Mouse (Mus musculus) midbrain, embryonic 10.5 days (tissue): ENCODE measurements around the gene Fam129a. TPM values are rescaled to one million over a fixed set of nuclear protein-coding genes. Genes with fewer than 3 reads are reported as not detected.

Experiments
- DNase-seq: peaks from one replicate; pipeline ENCODE4 v3.0.0-alpha.2; 2017; ENCODE audit warnings: low spot score
- H3K27ac ChIP-seq: fragments of 300-500 bp; sonication (generic); replicated peaks from 2 replicates; pipeline ENCODE4 v1.5.1; 2016; ENCODE audit warnings: mild to moderate bottlenecking
- H3K27me3 ChIP-seq: fragments of 300-500 bp; sonication (generic); 2 replicates; pipeline ENCODE4 v1.6.1; 2016; ENCODE audit warnings: low read depth, mild to moderate bottlenecking; ENCODE audit not compliant: poor library complexity, severe bottlenecking
- H3K36me3 ChIP-seq: fragments of 300-500 bp; sonication (generic); 2 replicates; pipeline ENCODE4 v1.6.1; 2016; ENCODE audit warnings: mild to moderate bottlenecking, moderate library complexity
- H3K4me1 ChIP-seq: fragments of 300-500 bp; sonication (generic); 2 replicates; pipeline ENCODE4 v1.6.1; 2016
- H3K4me3 ChIP-seq: fragments of 300-500 bp; sonication (generic); 2 replicates; pipeline ENCODE4 v1.5.1; 2016; ENCODE audit warnings: mild to moderate bottlenecking, moderate library complexity
- H3K9me3 ChIP-seq: fragments of 300-500 bp; sonication (generic); replicated peaks from 2 replicates; pipeline ENCODE4 v1.6.1; 2016; ENCODE audit warnings: mild to moderate bottlenecking
- WGBS: fragments of 180-500 bp; shearing (Covaris S2); methylation state at CpG from one replicate; pipeline ENCODE4 v1.1.7; 2016; 5-methylcytosine and 5-hydroxymethylcytosine counted together
- polyA plus RNA-seq: library from polyadenylated mRNA; unstranded; fragments of >200 nt; fragmentation: Nextera tagmentation; extraction: Ambion mirVana; gene quantifications from 2 replicates; pipeline ENCODE4 v1.2.1, GENCODE M21; 2016

Fam129a gene
- polyA plus RNA-seq: 0.31 and 0.42 TPM in 2 replicates

- H3K27ac ChIP-seq: peak within 1 kb of the TSS; percentile 64; the same call in 1 of the 2 replicates
- H3K4me3 ChIP-seq: peak within 1 kb of the TSS; percentile 53
- peaks cover 46% of the 10 kb centered on the region for H3K27me3 ChIP-seq
- peak; percentile 50 for DNase-seq
- WGBS: 3% methylated on average over 46 of the region's 46 CpGs
- H3K36me3 ChIP-seq: no peaks in the 10 kb centered on the region
- H3K4me1 ChIP-seq: peaks cover 11% of the 10 kb centered on the region
- no peaks in the 10 kb centered on the region for H3K9me3 ChIP-seq
Measured at GRCm38 (mm10) chr1:151570981-151571837, at the start of gene Fam129a. Gene Fam129a (plus strand): TSS chr1:151571186.

- Histone ChIP-seq H3K27ac (no peak overlapping the region), H3K4me1 (no peaks in the 10 kb centered on the region), H3K9me3 (0 out of 2 replicates have a peak, but pooled peaks cover 4% of the 10 kb centered on the region), H3K27me3 (no peaks in the 10 kb centered on the region), H3K4me3 (no peak overlapping the region), H3K36me3 (no peaks in the 10 kb centered on the region)
- WGBS: 71% methylated on average over 3 of the region's 3 CpGs
- no peak for DNase-seq
Measured at GRCm38 (mm10) chr1:151526701-151527100, 44.3 kb upstream of the Fam129a start.

DNA sequence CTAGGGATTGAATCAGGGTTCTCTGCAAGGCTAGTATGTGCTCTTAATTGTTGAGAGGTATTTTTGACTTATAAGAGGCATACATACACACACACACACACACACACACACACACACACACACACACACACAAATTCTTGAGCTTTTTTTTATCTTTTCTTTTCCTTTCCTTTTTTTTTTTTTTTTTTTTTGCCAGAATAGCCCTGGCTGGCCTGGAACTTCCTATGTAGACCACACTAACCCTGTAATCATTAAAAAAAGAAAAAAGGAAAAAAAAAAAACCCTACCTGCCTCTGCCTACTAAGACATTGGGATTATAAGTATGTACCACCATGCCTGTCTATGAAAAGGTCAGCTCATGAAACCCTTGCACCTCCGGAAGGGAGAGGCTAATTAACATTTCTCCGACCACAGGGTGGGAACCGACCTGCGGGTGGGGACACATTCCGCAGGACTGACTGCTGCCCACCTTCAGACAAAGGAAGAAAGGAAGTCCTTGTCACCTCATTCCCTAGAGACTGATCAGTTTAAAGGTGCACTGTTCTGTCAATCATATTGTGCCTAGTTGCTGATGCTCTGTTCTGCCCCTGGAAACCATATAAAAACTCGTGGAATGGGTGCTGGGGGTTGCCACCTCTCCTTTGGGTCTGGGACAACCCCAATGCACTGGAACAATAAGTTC lies 27.0 kb upstream of the Fam129a start:
- WGBS: 75% methylated on average over 6 of the region's 6 CpGs
- H3K36me3 ChIP-seq: no peaks in the 10 kb centered on the region
- no peaks in the 10 kb centered on the region for H3K9me3 ChIP-seq
- no peaks in the 10 kb centered on the region for H3K27me3 ChIP-seq
- no peak for DNase-seq
- no peak overlapping the region for H3K27ac ChIP-seq
- no peaks in the 10 kb centered on the region for H3K4me1 ChIP-seq
- no peak overlapping the region for H3K4me3 ChIP-seq

DNA sequence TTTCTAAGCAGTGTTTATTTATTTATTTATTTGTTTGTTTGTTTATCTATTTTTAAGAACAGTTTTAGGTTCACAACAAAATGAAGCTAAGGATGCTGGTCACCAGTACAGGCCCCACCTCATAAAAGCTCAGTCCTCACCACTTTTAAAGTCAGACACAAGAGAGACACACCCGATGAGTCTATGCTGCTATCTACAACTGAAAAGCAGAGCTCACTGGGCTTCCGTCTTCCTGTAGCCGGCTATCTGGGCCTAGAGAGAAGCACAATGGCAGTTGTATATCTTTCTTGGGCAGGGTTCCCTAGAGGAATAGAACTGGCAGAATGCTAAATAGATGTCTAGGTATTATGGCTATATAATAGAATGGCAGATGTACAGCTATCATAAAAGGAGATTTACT lies 26.4 kb upstream of the Fam129a start:
- Histone ChIP-seq H3K36me3 (no peaks in the 10 kb centered on the region), H3K9me3 (no peaks in the 10 kb centered on the region), H3K4me1 (no peaks in the 10 kb centered on the region), H3K27me3 (no peaks in the 10 kb centered on the region), H3K4me3 (no peak overlapping the region), H3K27ac (no peak overlapping the region)
- DNase-seq: no peak
- WGBS: 93% methylated on average over 3 of the region's 3 CpGs

DNA sequence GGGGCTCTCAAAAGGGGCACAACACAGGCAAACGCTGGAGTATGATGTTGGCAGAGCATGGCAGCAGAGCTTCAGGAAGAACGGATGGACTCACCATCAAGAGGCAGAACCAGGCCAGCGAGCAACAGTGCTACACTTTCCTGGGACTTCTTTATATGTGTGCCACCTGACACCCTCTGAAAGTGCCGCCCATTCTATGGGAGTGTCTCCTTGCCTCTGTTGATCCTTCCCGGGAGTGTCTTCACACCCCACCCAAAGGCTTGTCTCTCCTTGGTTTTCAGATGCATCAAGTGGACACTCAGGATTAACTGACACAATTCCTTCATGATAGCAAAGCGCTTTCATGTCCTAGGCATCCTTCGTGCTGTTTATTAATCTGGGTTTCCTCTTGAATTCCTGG lies 25.4 kb upstream of the Fam129a start:
- Histone ChIP-seq H3K27me3 (no peaks in the 10 kb centered on the region), H3K9me3 (no peaks in the 10 kb centered on the region), H3K36me3 (no peaks in the 10 kb centered on the region), H3K4me3 (no peak overlapping the region), H3K27ac (no peak overlapping the region), H3K4me1 (no peaks in the 10 kb centered on the region)
- WGBS: 84% methylated on average over 7 of the region's 7 CpGs
- no peak for DNase-seq

- Histone ChIP-seq H3K27me3 (no peaks in the 10 kb centered on the region), H3K4me3 (no peak overlapping the region), H3K4me1 (peaks cover 10% of the 10 kb centered on the region), H3K9me3 (no peaks in the 10 kb centered on the region), H3K36me3 (no peaks in the 10 kb centered on the region), H3K27ac (no peak overlapping the region)
- DNase-seq: no peak
- WGBS: 87% methylated on average over 8 of the region's 8 CpGs
Measured at GRCm38 (mm10) chr1:151548896-151549610, 21.9 kb upstream of the Fam129a start.

- H3K4me1 ChIP-seq: peaks cover 10% of the 10 kb centered on the region
- 77% methylated on average over 7 of the region's 7 CpGs for WGBS
- no peaks in the 10 kb centered on the region for H3K9me3 ChIP-seq
- no peaks in the 10 kb centered on the region for H3K27me3 ChIP-seq
- H3K4me3 ChIP-seq: no peak overlapping the region
- no peak overlapping the region for H3K27ac ChIP-seq
- no peak for DNase-seq
- no peaks in the 10 kb centered on the region for H3K36me3 ChIP-seq
Measured at GRCm38 (mm10) chr1:151549794-151550193, 21.2 kb upstream of the Fam129a start.

- Histone ChIP-seq H3K27me3 (no peaks in the 10 kb centered on the region), H3K9me3 (no peaks in the 10 kb centered on the region), H3K4me3 (no peak overlapping the region), H3K27ac (no peak overlapping the region), H3K36me3 (no peaks in the 10 kb centered on the region), H3K4me1 (peaks cover 10% of the 10 kb centered on the region)
- no peak for DNase-seq
- whole genome bisulfite sequencing: 50% methylated on average over 19 of the region's 19 CpGs
Measured at GRCm38 (mm10) chr1:151550587-151551479, 20.2 kb upstream of the Fam129a start.

DNA sequence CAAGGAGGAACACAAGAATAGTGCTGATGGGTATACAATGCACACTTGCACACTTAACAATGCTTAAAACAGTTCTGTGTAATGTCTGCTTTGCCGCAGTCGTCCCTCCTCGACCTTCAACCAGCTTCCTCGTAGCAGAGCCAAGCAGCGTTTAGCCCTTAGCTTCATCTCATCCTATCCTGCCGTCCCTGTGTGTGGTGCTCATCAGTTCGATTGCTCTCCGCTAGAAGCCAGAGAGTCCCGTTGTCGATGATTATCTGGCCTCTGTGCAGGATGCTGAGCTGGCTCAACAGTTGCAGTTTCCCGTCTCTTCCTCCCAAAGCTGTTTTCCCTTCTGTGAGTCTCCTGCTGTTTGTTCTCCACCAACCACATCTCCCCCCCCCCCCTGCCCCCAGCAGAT lies 10.4 kb upstream of the Fam129a start:
- Histone ChIP-seq H3K27me3 (no peaks in the 10 kb centered on the region), H3K27ac (no peak overlapping the region), H3K36me3 (no peaks in the 10 kb centered on the region), H3K4me3 (no peak overlapping the region), H3K9me3 (no peaks in the 10 kb centered on the region), H3K4me1 (no peaks in the 10 kb centered on the region)
- 62% methylated on average over 11 of the region's 11 CpGs for WGBS
- DNase-seq: no peak

DNA sequence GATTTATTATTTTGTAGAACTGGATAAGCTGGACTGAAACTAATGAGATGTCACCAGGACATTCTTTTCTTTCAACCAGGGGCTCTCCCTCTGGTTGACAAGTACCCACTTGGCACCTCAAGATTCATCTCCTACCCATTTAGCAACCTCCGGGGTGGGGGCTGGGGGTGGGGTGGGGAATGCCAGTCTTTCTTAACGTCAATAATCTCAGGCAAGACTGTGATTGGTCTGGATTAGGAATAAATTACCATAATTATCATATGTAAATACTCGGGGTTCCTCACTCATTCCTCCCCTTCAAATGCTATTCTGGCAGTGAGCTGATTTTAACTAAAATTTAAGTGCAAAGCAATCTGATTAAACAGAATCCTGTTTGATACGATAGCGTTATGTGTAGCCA lies 7.6 kb upstream of the Fam129a start:
- no peaks in the 10 kb centered on the region for H3K9me3 ChIP-seq
- no peak overlapping the region for H3K27ac ChIP-seq
- H3K4me1 ChIP-seq: no peaks in the 10 kb centered on the region
- no peaks in the 10 kb centered on the region for H3K27me3 ChIP-seq
- no peaks in the 10 kb centered on the region for H3K36me3 ChIP-seq
- WGBS: 72% methylated on average over 5 of the region's 5 CpGs
- no peak overlapping the region for H3K4me3 ChIP-seq
- DNase-seq: no peak

DNA sequence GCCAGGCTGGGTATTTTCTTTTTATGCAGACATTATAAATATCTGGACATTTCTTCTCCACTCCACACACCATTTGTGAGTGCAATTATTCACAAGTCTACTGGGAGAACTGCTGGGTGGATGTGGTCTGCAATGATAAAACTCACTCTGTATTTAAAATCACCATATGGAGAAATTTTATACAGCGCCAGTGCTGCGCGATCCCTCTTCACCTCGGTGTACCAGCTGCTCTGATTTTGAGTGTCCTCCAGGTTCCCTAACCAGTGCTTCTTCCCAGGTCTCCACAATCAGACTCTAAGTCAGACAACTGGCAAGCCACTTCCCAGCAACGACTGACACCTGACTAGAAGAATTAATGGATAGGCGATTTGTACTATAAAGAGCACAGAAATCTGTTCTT lies 7.1 kb upstream of the Fam129a start:
- WGBS: 61% methylated on average over 6 of the region's 6 CpGs
- no peak overlapping the region for H3K27ac ChIP-seq
- H3K36me3 ChIP-seq: no peaks in the 10 kb centered on the region
- H3K4me3 ChIP-seq: no peak overlapping the region
- DNase-seq: no peak
- no peaks in the 10 kb centered on the region for H3K27me3 ChIP-seq
- no peaks in the 10 kb centered on the region for H3K9me3 ChIP-seq
- no peaks in the 10 kb centered on the region for H3K4me1 ChIP-seq

DNA sequence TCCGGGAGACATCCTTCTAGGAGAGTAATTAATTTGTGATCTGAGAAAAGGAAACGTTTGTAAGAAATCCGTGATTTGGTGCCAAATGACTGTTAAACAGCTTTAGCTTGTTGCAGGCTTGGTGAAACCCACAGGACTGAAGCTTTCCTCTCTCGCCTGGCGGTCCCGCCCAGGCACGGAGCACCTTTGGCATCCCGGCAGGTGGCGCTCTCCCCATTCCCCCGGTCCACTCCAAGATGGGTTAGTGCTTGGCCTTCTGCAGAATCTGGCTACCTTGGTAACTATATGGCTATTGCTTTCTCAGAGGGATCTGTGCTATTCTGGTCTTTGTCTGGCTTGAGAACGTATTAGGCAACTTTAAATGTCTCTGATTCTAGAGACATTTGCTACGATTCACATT lies 6.6 kb upstream of the Fam129a start:
- H3K9me3 ChIP-seq: no peaks in the 10 kb centered on the region
- H3K4me1 ChIP-seq: no peaks in the 10 kb centered on the region
- peak; percentile 73 for DNase-seq
- H3K36me3 ChIP-seq: no peaks in the 10 kb centered on the region
- peaks cover 4% of the 10 kb centered on the region; the same call in 1 of the 2 replicates for H3K27me3 ChIP-seq
- H3K4me3 ChIP-seq: no peak overlapping the region
- 16% methylated on average over 12 of the region's 12 CpGs for WGBS
- no peak overlapping the region for H3K27ac ChIP-seq
